12 mouse cellular contexts compared by ENCODE assay signal in genomic region chr6:145125591-145126113, GRCm38 (mm10). TPM values are rescaled to one million over a fixed set of nuclear protein-coding genes. Genes with fewer than 3 reads are reported as not detected.
DNase-seq lines count a peak whose midpoint lies in the region; ATAC-seq and TF ChIP-seq lines count a peak whose summit lies in the region.
"Had no signal": no experiment of that assay in that cellular context is flagged by ENCODE, and none has a peak within 500 bp of the region (broad histone marks: within the 10 kb centered on the region; RNA-seq: fewer than 3 reads in every experiment).

No protein-coding gene starts in this region.

- H3K4me1 ChIP-seq in lung, embryonic 14.5 days (ENCODE audit: insufficient read depth): no peaks in the 10 kb centered on the region
- peaks cover 30% of the 10 kb centered on the region for H3K4me1 ChIP-seq in heart, embryonic 11.5 days (ENCODE audit: control insufficient read depth, insufficient read depth, low read length)
- H3K4me1 ChIP-seq: hindbrain, embryonic 15.5 days had no signal

- no peaks in the 10 kb centered on the region for H3K27me3 ChIP-seq in lung, embryonic 14.5 days (ENCODE audit: insufficient read depth, low read length)
- H3K27me3 ChIP-seq in heart, embryonic 11.5 days (ENCODE audit: control insufficient read depth, insufficient read depth, low read length): no peaks in the 10 kb centered on the region
- H3K27me3 ChIP-seq: embryonic facial prominence, embryonic 12.5 days; hindbrain, embryonic 15.5 days; liver, embryonic 15.5 days had no signal

- 36% methylated on average over 7 of the region's 7 CpGs for WGBS in lung, embryonic 14.5 days
- WGBS in heart, embryonic 11.5 days (ENCODE audit: insufficient replicate concordance): 30% methylated on average over 7 of the region's 7 CpGs

- no peak for TF ChIP-seq CTCF in lung, embryonic 14.5 days (IDR thresholded peaks at IDR 0.05; ENCODE audit: low read depth)

- H3K9me3 ChIP-seq in lung, embryonic 14.5 days (ENCODE audit: low read depth, low read length): no peaks in the 10 kb centered on the region
- no peaks in the 10 kb centered on the region for H3K9me3 ChIP-seq in heart, embryonic 11.5 days (replicated peaks; ENCODE audit: control insufficient read depth, low read length)
- H3K9me3 ChIP-seq: hindbrain, embryonic 15.5 days; liver, embryonic 15.5 days had no signal

- peak; percentile 22 for DNase-seq in adrenal gland, adult 2 months
- DNase-seq in adrenal gland, adult 18-20 months (ENCODE audit: low spot score in 2 of 2): no peak
- no peak for DNase-seq in lung, embryonic 14.5 days
- DNase-seq in lung, postnatal 14 days: no peak
- peak; percentile 39 for DNase-seq in kidney, postnatal 10 days
- no peak for DNase-seq in right cerebral cortex, postnatal 10 days (ENCODE audit: low spot score in 2 of 2)

- peak overlapping the region; percentile 24; the same call in 1 of the 2 replicates for H3K27ac ChIP-seq in lung, embryonic 14.5 days (ENCODE audit: low read depth)
- peak overlapping the region; percentile 66 for H3K27ac ChIP-seq in heart, embryonic 11.5 days (ENCODE audit: low read depth, low read length)
- H3K27ac ChIP-seq: embryonic facial prominence, embryonic 12.5 days; hindbrain, embryonic 15.5 days had no signal

- no peak for ATAC-seq in lung, embryonic 14.5 days (ENCODE audit: insufficient read depth)
- no peak for ATAC-seq in heart, embryonic 11.5 days (replicated peaks; ENCODE audit: insufficient number of reproducible peaks, low FRiP score, low TSS enrichment)
- ATAC-seq in megakaryocyte progenitor cell, adult 5-6 weeks (replicated peaks; ENCODE audit: poor library complexity): no peak
- ATAC-seq: activated CD4-positive, CD25-positive, alpha-beta regulatory T cell, adult 4 months had no signal

- no peak overlapping the region for H3K4me2 ChIP-seq in lung, embryonic 14.5 days
- H3K4me2 ChIP-seq in heart, embryonic 11.5 days: 0 out of 2 replicates have a peak overlapping the region, but pooled peaks have one; percentile 9
- H3K4me2 ChIP-seq: embryonic facial prominence, embryonic 12.5 days; hindbrain, embryonic 15.5 days; liver, embryonic 15.5 days had no signal

- H3K36me3 ChIP-seq in lung, embryonic 14.5 days (ENCODE audit: insufficient read depth): no peaks in the 10 kb centered on the region
- no peaks in the 10 kb centered on the region for H3K36me3 ChIP-seq in heart, embryonic 11.5 days (ENCODE audit: control insufficient read depth, insufficient read depth, low read length)
- H3K36me3 ChIP-seq: embryonic facial prominence, embryonic 12.5 days; hindbrain, embryonic 15.5 days; liver, embryonic 15.5 days had no signal

- no peak overlapping the region for H3K4me3 ChIP-seq in lung, embryonic 14.5 days (ENCODE audit: low read depth, low read length)
- no peak overlapping the region for H3K4me3 ChIP-seq in heart, embryonic 11.5 days (ENCODE audit: low read depth, low read length)
- H3K4me3 ChIP-seq: embryonic facial prominence, embryonic 12.5 days; hindbrain, embryonic 15.5 days; liver, embryonic 15.5 days had no signal

- no peak overlapping the region for H3K9ac ChIP-seq in lung, embryonic 14.5 days
- no peak overlapping the region for H3K9ac ChIP-seq in heart, embryonic 11.5 days (ENCODE audit: low read depth, low read length)
- H3K9ac ChIP-seq: embryonic facial prominence, embryonic 12.5 days; hindbrain, embryonic 15.5 days; liver, embryonic 15.5 days had no signal

RNA-seq across cellular contexts. Expression of gene Lrmp, which starts 10.2 kb away (rescaled TPM):
- 1 to 10 TPM; 2.6 to 3.0 TPM for total RNA-seq in adrenal gland, adult 2 months (2021)
- 7.7 and 8.6 TPM in 2 replicates for polyA plus RNA-seq in adrenal gland, adult 2 months (2012; rRNA removed)
- 1 to 10 TPM; 2.7 to 2.8 TPM for total RNA-seq in adrenal gland, adult 18-20 months (2021)
- 1.4 and 2.3 TPM in 2 replicates for polyA plus RNA-seq in lung, embryonic 14.5 days (2014; fragmentation: Nextera tagmentation; extraction: Ambion mirVana)
- 3.0 and 3.5 TPM in 2 replicates for polyA plus RNA-seq in heart, embryonic 11.5 days (2014; fragmentation: Nextera tagmentation; extraction: Ambion mirVana)
- total RNA-seq in megakaryocyte progenitor cell, adult 5-6 weeks (2015): 42.1 and 42.6 TPM in 2 replicates
- 93.6 and 125 TPM in 2 replicates for total RNA-seq in megakaryocyte progenitor cell, adult 5-6 weeks (2017)

RNA-seq across cellular contexts. Expression of gene Bcat1, which starts 49.7 kb away (rescaled TPM):
- total RNA-seq in adrenal gland, adult 2 months (2021): 10 to 100 TPM; 11.4 to 34.6 TPM
- 0.48 and 0.57 TPM in 2 replicates for polyA plus RNA-seq in adrenal gland, adult 2 months (2012; rRNA removed)
- 10 to 100 TPM; 20.2 to 36.8 TPM for total RNA-seq in adrenal gland, adult 18-20 months (2021)
- 13.6 and 14.9 TPM in 2 replicates for polyA plus RNA-seq in lung, embryonic 14.5 days (2014; fragmentation: Nextera tagmentation; extraction: Ambion mirVana)
- polyA plus RNA-seq in heart, embryonic 11.5 days (2014; fragmentation: Nextera tagmentation; extraction: Ambion mirVana): 24.1 and 24.2 TPM in 2 replicates
- total RNA-seq in megakaryocyte progenitor cell, adult 5-6 weeks (2015): 0.27 and 0.29 TPM in 2 replicates
- 1.1 and 1.5 TPM in 2 replicates for total RNA-seq in megakaryocyte progenitor cell, adult 5-6 weeks (2017)

Comparison
In these comparisons a context has a peak if more than half of its experiments do, and no peak if none do; other contexts are left out.
1. DNase-seq: peak in adrenal gland, adult 2 months (single experiment) and kidney, postnatal 10 days (single experiment); none in adrenal gland, adult 18-20 months (0 of 2), lung, embryonic 14.5 days (single experiment), lung, postnatal 14 days (single experiment) and right cerebral cortex, postnatal 10 days (0 of 2).
2. RNA of gene Lrmp, which starts 10.2 kb away (total RNA-seq): 42.1 to 125 TPM in megakaryocyte progenitor cell, adult 5-6 weeks; 2.6 to 3.0 TPM in adrenal gland, adult 2 months and 2.7 to 2.8 TPM in adrenal gland, adult 18-20 months; every median in the first group is over 10 times any median in the second.
3. RNA of gene Bcat1, which starts 49.7 kb away (total RNA-seq): 20.2 to 36.8 TPM in adrenal gland, adult 18-20 months and 11.4 to 34.6 TPM in adrenal gland, adult 2 months; 0.27 to 1.5 TPM in megakaryocyte progenitor cell, adult 5-6 weeks; every median in the first group is over 4 times any median in the second.